Mouse (Mus musculus) thymus, adult 2 months (tissue): ENCODE results near the gene Ets1. TPM values are rescaled to one million over a fixed set of nuclear protein-coding genes. Genes with fewer than 3 reads are reported as not detected.

Experiments used
- DNase-seq: peaks from one replicate; pipeline ENCODE4 v3.0.0; 2021
- H3K27ac ChIP-seq: fragments of 200-500 bp; 2 replicates; pipeline ENCODE4 v1.5.1; 2012; ENCODE audit warnings: low read length, control low read depth; ENCODE audit not compliant: control insufficient read depth, insufficient read depth
- H3K27me3 ChIP-seq: fragments of 200-500 bp; 2 replicates; pipeline ENCODE4 v1.6.1; 2012; ENCODE audit warnings: mild to moderate bottlenecking, low read length, moderate library complexity, mixed read lengths; ENCODE audit not compliant: control insufficient read depth, insufficient read depth
- H3K36me3 ChIP-seq: fragments of 200-500 bp; 2 replicates; pipeline ENCODE4 v1.6.1; 2012; ENCODE audit warnings: mild to moderate bottlenecking, low read length, moderate library complexity; ENCODE audit not compliant: control insufficient read depth, insufficient read depth
- H3K4me1 ChIP-seq: fragments of 200-500 bp; replicated peaks from 2 replicates; pipeline ENCODE4 v1.6.1; 2012; ENCODE audit warnings: low read length; ENCODE audit not compliant: control insufficient read depth, insufficient read depth
- H3K4me3 ChIP-seq: fragments of 200-500 bp; 2 replicates; pipeline ENCODE4 v1.5.1; 2012; ENCODE audit warnings: mild to moderate bottlenecking, low read length, control low read depth, moderate library complexity; ENCODE audit not compliant: control insufficient read depth, insufficient read depth
- CTCF ChIP-seq: fragments of 200-500 bp; IDR thresholded peaks from 2 replicates; pipeline ENCODE4 v1.5.1; 2012; ENCODE audit warnings: mild to moderate bottlenecking, control low read depth, low read length, moderate library complexity, borderline replicate concordance; ENCODE audit not compliant: control insufficient read depth, poor library complexity, insufficient read depth; ENCODE audit errors: extremely low read depth
- POLR2A ChIP-seq: fragments of 200-500 bp; IDR thresholded peaks from 2 replicates; pipeline ENCODE4 v1.6.1; 2012; ENCODE audit warnings: mild to moderate bottlenecking, low read length, control low read depth, moderate library complexity; ENCODE audit not compliant: control insufficient read depth, poor library complexity, insufficient read depth; ENCODE audit errors: extremely low read depth
- WGBS: fragments of 180-500 bp; shearing (Covaris S2); methylation state at CpG from one replicate; pipeline ENCODE4 v1.1.7; 2018; 5-methylcytosine and 5-hydroxymethylcytosine counted together
- polyA plus RNA-seq: library from polyadenylated mRNA; depleted of rRNA; stranded (reverse); fragments of >200 nt; gene quantifications from 2 replicates; pipeline ENCODE4 v1.2.3, GENCODE M21; 2012

The Ets1 gene
- polyA plus RNA-seq, 1 experiment, result 272 TPM

DNA sequence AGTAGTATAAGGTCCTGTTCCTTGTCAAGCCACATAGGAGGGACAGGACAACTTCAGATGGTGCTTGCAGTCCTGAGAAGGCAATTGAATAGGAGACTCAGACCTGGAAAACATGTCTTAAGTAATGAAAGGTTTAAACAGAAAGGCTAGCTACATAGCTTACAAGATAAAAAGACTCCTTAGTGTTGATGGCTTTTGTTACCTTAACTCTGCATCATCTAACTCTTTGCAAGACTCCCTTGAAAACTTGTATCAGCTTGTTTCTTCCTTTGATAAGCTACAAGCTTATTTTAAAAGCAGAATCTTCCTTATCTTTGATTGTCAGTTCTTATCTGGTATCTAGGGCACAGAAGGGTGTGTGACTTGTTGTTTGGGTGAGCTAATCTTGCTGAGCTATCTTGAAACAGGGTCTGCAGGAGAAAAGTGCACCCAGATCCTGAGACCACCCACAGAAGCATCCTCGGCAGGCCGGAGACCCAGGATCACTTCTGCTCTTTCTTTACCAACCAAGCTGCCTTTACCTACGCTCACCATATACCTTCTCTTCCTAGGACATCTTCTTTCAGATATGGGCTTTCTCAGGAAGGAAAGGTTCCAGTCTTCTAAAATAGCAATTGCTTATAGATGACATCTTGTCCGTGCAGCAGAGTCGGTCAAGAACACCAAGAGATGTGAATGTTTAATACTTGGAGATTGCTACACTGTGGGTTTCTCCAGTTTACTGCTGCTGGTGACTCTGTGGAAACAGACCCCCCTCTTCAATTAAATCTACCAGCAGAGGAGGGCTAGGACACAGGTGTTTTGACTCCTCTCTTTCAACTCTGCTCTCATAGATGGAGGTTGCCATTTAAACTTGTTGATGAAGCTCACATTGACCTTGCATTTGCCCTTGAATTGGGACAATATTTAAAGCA is 19.2 kb upstream of the Ets1 start:
- Histone ChIP-seq H3K4me3 (no peak overlapping the region), H3K27me3 (no peaks in the 10 kb centered on the region), H3K27ac (peak overlapping the region; percentile 99), H3K36me3 (no peaks in the 10 kb centered on the region), H3K4me1 (peaks cover 53% of the 10 kb centered on the region)
- DNase-seq, result no peak
- TF ChIP-seq CTCF (no peak), POLR2A (no peak)
- WGBS, result 66% methylated on average over 5 of the region's 5 CpGs

DNA sequence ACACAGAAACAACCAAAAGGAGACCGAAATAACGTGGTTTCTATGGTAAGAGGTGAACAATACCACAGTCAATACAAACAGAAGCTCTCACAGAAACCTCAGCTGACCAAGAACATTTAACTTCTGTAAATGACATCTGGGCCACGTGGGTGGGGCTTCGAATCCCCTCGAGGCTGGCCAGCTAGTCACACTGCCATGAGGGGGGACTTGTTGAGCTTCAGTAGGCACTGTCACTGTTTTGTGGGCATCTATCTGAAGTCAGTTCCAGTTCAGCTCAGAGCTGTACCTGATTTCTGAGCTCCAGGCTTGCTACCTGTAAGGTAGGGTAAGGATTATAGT is 18.6 kb upstream of the Ets1 start:
- Histone ChIP-seq H3K36me3 (no peaks in the 10 kb centered on the region), H3K4me1 (peaks cover 48% of the 10 kb centered on the region), H3K27me3 (no peaks in the 10 kb centered on the region), H3K4me3 (no peak overlapping the region), H3K27ac (peak overlapping the region; percentile 92)
- 18% methylated on average over 5 of the region's 5 CpGs for WGBS
- no peak for DNase-seq
- TF ChIP-seq CTCF (no peak), POLR2A (no peak)

DNA sequence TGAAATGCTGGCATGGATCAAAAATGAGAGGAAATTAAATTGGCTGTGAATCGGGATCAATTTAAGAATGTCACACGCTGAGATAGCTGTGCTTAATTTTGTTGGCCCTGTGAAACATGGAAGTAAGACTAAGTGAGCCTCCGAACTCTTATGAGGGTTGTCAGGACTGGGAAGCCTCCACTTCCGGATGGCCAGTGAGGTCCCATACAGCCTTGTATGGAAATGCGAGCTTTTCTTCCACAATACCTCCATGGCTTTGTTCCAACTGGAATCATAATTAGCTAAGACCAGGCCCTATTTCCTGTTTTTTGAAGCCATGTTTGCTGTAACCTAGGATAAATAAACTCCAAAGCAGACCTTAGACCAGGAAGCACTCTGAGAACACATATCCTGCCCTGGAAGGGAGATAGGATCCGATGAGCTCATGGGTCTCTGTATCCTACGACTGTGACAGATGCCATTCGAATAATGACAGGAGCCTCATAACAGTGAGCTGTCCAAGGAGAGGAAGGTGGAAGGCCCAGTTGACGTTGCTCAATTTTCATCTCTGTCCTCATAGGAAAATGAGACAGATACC is 17.4 kb upstream of the Ets1 start:
- H3K36me3 ChIP-seq, result no peaks in the 10 kb centered on the region
- no peak overlapping the region for H3K4me3 ChIP-seq
- TF ChIP-seq POLR2A, result no peak
- no peak for TF ChIP-seq CTCF
- DNase-seq, result no peak
- 95% methylated on average over 9 of the region's 9 CpGs for WGBS
- no peak overlapping the region for H3K27ac ChIP-seq
- peaks cover 39% of the 10 kb centered on the region for H3K4me1 ChIP-seq
- H3K27me3 ChIP-seq, result no peaks in the 10 kb centered on the region

DNA sequence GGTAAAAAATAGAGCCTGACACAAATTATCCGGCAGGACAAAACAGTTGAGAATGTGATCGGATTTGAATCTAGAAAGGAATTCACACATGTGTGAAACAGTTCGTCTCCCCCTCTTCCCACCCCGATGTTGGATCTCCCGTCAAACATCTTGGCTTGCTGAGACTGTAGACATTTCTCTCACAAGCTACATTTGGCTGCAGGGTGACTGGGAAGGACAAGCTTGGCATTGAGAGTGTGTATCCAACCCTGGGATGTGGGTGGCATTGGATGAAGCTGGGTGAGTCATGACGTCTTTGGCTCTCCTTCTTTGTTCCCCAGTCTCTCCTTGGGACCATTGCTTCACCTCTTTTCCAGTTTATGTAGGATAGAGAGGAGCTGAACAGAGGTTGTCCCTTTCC is 16.4 kb upstream of the Ets1 start:
- DNase-seq, result no peak

DNA sequence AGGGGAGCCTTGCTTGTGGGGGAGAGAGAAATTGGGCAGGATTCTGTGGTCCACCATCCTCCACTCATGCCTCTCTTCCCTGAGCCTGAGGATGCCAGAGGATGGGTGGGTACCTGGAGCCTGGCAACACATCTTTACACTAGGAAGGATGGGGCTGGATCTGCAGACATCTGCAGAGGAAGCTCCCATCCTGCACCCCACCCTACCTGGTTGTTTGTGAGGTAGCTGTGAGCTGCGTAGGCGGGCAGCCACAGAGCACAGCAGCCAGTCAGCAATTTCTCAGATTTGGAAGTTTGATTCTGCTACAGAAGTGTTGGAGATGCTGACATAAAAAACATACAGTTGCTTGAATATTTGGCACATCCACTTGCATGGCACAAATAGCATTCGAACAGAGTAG is 15.6 kb upstream of the Ets1 start:
- TF ChIP-seq CTCF, result no peak
- H3K36me3 ChIP-seq, result no peaks in the 10 kb centered on the region
- H3K4me1 ChIP-seq, result peaks cover 23% of the 10 kb centered on the region
- 71% methylated on average over 3 of the region's 3 CpGs for WGBS
- H3K4me3 ChIP-seq, result no peak overlapping the region
- H3K27ac ChIP-seq, result no peak overlapping the region
- H3K27me3 ChIP-seq, result no peaks in the 10 kb centered on the region; the same call in 1 of the 2 replicates
- peak; percentile 46 for DNase-seq

More for the DNA sequence above, 16.4 kb upstream of the Ets1 start:
- H3K36me3 ChIP-seq, result no peaks in the 10 kb centered on the region
- H3K4me3 ChIP-seq, result no peak overlapping the region
- peaks cover 30% of the 10 kb centered on the region for H3K4me1 ChIP-seq
- no peak overlapping the region for H3K27ac ChIP-seq
- no peaks in the 10 kb centered on the region for H3K27me3 ChIP-seq
- TF ChIP-seq CTCF (no peak), POLR2A (no peak)
- 95% methylated on average over 6 of the region's 6 CpGs for WGBS

DNA sequence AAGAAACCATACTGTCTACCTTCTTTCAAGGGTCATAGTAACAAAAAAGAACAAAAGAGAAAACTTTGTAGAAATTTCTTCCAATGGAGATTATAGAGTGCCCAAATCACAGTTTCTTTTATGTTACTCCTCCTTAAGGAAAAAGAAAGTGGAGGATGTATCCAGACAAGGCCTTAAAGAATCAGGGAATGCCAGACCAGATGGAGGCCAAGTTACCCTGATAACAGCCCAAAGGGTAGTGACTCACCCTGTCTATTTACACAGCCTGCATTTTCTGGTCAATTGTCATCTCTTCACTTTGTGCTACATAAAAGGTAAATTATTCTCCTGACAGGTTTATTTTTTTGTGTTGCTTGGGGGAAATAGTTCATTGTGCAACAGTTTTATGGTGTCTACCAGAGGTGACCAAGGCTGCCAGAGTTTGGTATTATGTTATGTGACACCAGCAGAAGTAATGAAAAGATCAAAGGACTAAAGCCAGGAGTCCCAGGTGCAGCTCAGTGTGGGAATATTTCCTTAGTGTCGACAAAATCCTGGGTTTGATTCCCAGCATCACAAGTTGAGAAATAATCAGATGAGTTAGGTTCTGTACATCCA is 6.5 kb upstream of the Ets1 start:
- Histone ChIP-seq H3K36me3 (no peaks in the 10 kb centered on the region), H3K27ac (no peak overlapping the region), H3K4me1 (peaks cover 21% of the 10 kb centered on the region), H3K4me3 (no peak overlapping the region), H3K27me3 (no peaks in the 10 kb centered on the region; the same call in 1 of the 2 replicates)
- WGBS, result 78% methylated on average over 1 of the region's 1 CpGs
- DNase-seq, result no peak
- TF ChIP-seq POLR2A (no peak), CTCF (no peak)

DNA sequence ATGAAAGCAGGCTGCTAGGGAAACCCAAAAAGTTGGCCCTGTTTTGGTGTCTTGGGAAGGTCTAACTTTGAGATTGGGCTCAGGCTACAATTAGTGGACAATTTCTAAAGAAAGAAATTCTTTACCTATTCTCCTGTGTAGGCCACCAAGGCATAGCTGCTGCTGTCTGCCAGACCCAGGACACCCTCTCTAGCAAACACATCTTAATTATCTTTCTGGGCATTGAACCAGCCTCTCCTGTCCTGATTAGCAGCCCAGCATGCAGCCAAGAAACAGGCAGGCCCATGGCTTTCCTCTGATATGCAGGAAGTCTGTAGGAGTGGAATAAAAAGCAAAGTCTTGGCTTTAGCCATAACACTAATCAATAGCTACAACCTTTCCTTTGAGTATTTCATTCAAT is 4.7 kb upstream of the Ets1 start:
- Histone ChIP-seq H3K27me3 (no peaks in the 10 kb centered on the region), H3K4me3 (no peak overlapping the region), H3K36me3 (no peaks in the 10 kb centered on the region), H3K27ac (no peak overlapping the region), H3K4me1 (peaks cover 22% of the 10 kb centered on the region)
- TF ChIP-seq CTCF (no peak), POLR2A (no peak)
- no peak for DNase-seq
